Mouse (Mus musculus) adrenal gland, adult (tissue): ENCODE results near the gene Ccdc194.

Source experiments
- DNase-seq, 2 experiments: peaks; one replicate each; pipeline ENCODE4 v3.0.0; 2022 to 2023; ENCODE audit warnings: low spot score in 1 of 2; ENCODE audit not compliant: inconsistent age in 2 of 2

Ccdc194 gene

GRCm38 (mm10) chr8:71525226-71526050 lies at the start of gene Ccdc194:
Gene Ccdc194 (minus strand): TSS chr8:71525711.
- no peak for DNase-seq

- DNase-seq = peak in 1 of 2 experiments; percentile 68
Measured at GRCm38 (mm10) chr8:71575020-71575419, 49.5 kb upstream of the Ccdc194 start.

GRCm38 (mm10) chr8:71574426-71574825 lies 48.9 kb upstream of the Ccdc194 start:
- DNase-seq = peak; percentile 76 to 82

GRCm38 (mm10) chr8:71572847-71573633 lies 47.5 kb upstream of the Ccdc194 start:
- DNase-seq = peak; percentile 75 to 82

- no peak for DNase-seq
Measured at GRCm38 (mm10) chr8:71572077-71572476, 46.6 kb upstream of the Ccdc194 start.

GRCm38 (mm10) chr8:71570291-71570954 lies 44.9 kb upstream of the Ccdc194 start:
- DNase-seq = peak in 1 of 2 experiments; percentile 97

- peak; percentile 94 to 99 for DNase-seq
Measured at GRCm38 (mm10) chr8:71569366-71570290, 44.1 kb upstream of the Ccdc194 start.

GRCm38 (mm10) chr8:71568941-71569340 lies 43.4 kb upstream of the Ccdc194 start:
- no peak for DNase-seq

- DNase-seq = peak; percentile 89 to 97
Measured at GRCm38 (mm10) chr8:71568387-71568937, 43.0 kb upstream of the Ccdc194 start, which contains the start of gene Slc27a1. Gene Slc27a1 (plus strand): TSS chr8:71568882.

GRCm38 (mm10) chr8:71567587-71567986 lies 42.1 kb upstream of the Ccdc194 start:
- peak; percentile 51 to 62 for DNase-seq

- DNase-seq = no peak
Measured at GRCm38 (mm10) chr8:71566501-71566900, 41.0 kb upstream of the Ccdc194 start, which contains the start of gene Nxnl1. Gene Nxnl1 (minus strand): TSS chr8:71566601.

- DNase-seq = no peak
Measured at GRCm38 (mm10) chr8:71563992-71564391, 38.5 kb upstream of the Ccdc194 start.

- DNase-seq = peak; percentile 86 to 94
Measured at GRCm38 (mm10) chr8:71562751-71563150, 37.2 kb upstream of the Ccdc194 start.

GRCm38 (mm10) chr8:71561401-71561800 lies 35.9 kb upstream of the Ccdc194 start:
- DNase-seq = peak; percentile 58 to 87

- peak in 1 of 2 experiments; percentile 78 for DNase-seq
Measured at GRCm38 (mm10) chr8:71560765-71561164, 35.3 kb upstream of the Ccdc194 start.

GRCm38 (mm10) chr8:71560071-71560470 lies 34.6 kb upstream of the Ccdc194 start:
- no peak for DNase-seq

- DNase-seq = peak; percentile 90 to 96
Measured at GRCm38 (mm10) chr8:71558958-71559690, 33.6 kb upstream of the Ccdc194 start.

- DNase-seq = peak in 1 of 2 experiments; percentile 49
Measured at GRCm38 (mm10) chr8:71558071-71558957, 32.8 kb upstream of the Ccdc194 start, which contains the start of gene Tmem221. Gene Tmem221 (minus strand): TSS chr8:71558871.
